Mouse (Mus musculus): ENCODE measurements around the gene Cntn2. TPM values are rescaled to one million over a fixed set of nuclear protein-coding genes. Genes with fewer than 3 reads are reported as not detected.

Cntn2 gene
- total and polyA plus RNA-seq, 2 experiments: under 0.01 to 0.48 TPM

DNA sequence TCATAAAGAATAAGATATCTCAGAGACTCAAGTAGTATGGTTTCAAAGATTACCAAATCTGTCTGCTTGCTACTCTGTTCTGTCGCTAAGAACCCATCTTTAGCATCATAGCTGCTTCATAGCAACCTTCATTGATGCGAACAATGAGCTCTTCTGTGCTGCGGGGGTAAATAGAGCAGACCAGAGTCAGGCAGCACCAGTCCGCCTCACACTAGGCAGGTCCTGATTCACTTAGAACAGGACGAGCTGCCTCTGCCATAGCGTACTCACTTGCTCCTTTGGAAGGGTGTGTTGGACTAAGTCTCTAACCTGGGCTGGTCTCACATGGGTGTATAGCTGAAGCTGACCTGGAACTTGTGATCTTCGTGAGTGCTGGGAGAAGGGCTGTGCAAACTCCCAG is 37.0 kb downstream of the Cntn2 start, which contains the start of gene Tmem81:
Gene Tmem81, plus strand, starts transcription at position 173 of the 400 bp plus-strand sequence.
- Histone ChIP-seq H3K27me3 (ENCODE audit: control insufficient read depth, insufficient read depth, low read length) (no peaks in the 10 kb centered on the region), H3K4me3 (ENCODE audit: insufficient read depth, low read depth, low read length) (no peak within 1 kb of the TSS), H3K4me1 (ENCODE audit: control insufficient read depth, insufficient read depth, low read length) (no peaks in the 10 kb centered on the region), H3K36me3 (ENCODE audit: control insufficient read depth, insufficient read depth, low read length) (peaks cover 48% of the 10 kb centered on the region), H3K27ac (replicated peaks; ENCODE audit: insufficient read depth, low read depth, low read length) (no peak within 1 kb of the TSS), H3K79me2 (ENCODE audit: control insufficient read depth, insufficient read depth, low read length) (no peaks in the 10 kb centered on the region), H3K9ac (ENCODE audit: low read depth, low read length) (no peak within 1 kb of the TSS)
- TF ChIP-seq POLR2A (IDR thresholded peaks at IDR 0.05; ENCODE audit: extremely low read depth, insufficient read depth, low read length) (no peak), CTCF (IDR thresholded peaks at IDR 0.05; ENCODE audit: low read depth, low read length) (no peak)
- no peak for DNase-seq (ENCODE audit: extremely low read depth, low read depth, low spot score)
- WGBS: 94% methylated on average over 7 of the region's 7 CpGs

DNA sequence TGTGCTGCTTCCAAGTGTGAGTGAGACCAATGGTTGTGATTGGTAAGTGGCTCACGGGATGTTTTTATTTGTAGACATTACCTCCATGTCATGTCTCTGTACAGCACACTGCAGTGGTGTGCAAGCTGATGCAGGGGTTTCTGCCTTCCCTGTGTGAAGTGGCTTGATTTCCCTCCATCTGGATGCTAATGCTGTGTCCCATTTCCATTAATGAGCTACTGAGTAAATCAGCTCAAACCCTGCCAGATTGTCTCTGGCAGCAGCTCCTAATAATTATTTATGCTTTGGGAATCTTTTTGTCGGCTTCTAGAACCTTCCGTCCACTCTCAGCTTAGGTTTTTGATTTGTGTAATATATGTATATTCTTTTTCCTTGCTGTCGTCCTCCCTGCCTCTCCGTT is 37.9 kb downstream of the Cntn2 start:
- TF ChIP-seq CTCF (IDR thresholded peaks at IDR 0.05; ENCODE audit: low read depth, low read length) (no peak), POLR2A (IDR thresholded peaks at IDR 0.05; ENCODE audit: extremely low read depth, insufficient read depth, low read length) (no peak)
- DNase-seq (ENCODE audit: extremely low read depth, low read depth, low spot score): no peak
- H3K79me2 ChIP-seq (ENCODE audit: control insufficient read depth, insufficient read depth, low read length): no peaks in the 10 kb centered on the region
- H3K4me1 ChIP-seq (ENCODE audit: control insufficient read depth, insufficient read depth, low read length): no peaks in the 10 kb centered on the region
- H3K27me3 ChIP-seq (ENCODE audit: control insufficient read depth, insufficient read depth, low read length): no peaks in the 10 kb centered on the region
- H3K9ac ChIP-seq (ENCODE audit: low read depth, low read length): no peak overlapping the region
- H3K27ac ChIP-seq (replicated peaks; ENCODE audit: insufficient read depth, low read depth, low read length): no peak overlapping the region
- 97% methylated on average over 5 of the region's 5 CpGs for WGBS
- H3K36me3 ChIP-seq (ENCODE audit: control insufficient read depth, insufficient read depth, low read length): peaks cover 56% of the 10 kb centered on the region
- H3K4me3 ChIP-seq (ENCODE audit: insufficient read depth, low read depth, low read length): no peak overlapping the region

DNA sequence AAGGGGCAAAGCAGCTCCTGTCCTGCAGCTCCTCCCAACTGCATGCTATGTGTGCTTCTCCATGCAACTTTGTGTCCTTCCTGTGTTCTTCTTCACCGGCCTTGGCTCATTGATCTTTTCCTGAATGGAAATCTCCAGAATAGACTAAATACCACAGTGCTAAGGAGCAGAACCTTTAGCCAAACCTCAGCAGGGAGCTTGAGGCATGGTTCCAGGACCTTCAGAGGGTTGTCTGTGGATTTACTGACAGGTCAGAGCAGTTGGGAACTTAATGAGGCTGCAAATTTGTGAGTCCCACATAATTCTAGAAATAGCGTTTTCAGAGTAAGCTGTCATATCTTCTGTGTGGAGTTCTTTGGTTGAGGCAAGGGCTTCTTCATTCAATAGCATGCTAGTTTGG is 42.5 kb downstream of the Cntn2 start:
- Histone ChIP-seq H3K27me3 (ENCODE audit: control insufficient read depth, insufficient read depth, low read length) (no peaks in the 10 kb centered on the region), H3K27ac (replicated peaks; ENCODE audit: insufficient read depth, low read depth, low read length) (no peak overlapping the region), H3K36me3 (ENCODE audit: control insufficient read depth, insufficient read depth, low read length) (peaks cover 75% of the 10 kb centered on the region), H3K4me1 (ENCODE audit: control insufficient read depth, insufficient read depth, low read length) (no peaks in the 10 kb centered on the region), H3K4me3 (ENCODE audit: insufficient read depth, low read depth, low read length) (no peak overlapping the region), H3K9ac (ENCODE audit: low read depth, low read length) (no peak overlapping the region), H3K79me2 (ENCODE audit: control insufficient read depth, insufficient read depth, low read length) (no peaks in the 10 kb centered on the region)
- TF ChIP-seq POLR2A (IDR thresholded peaks at IDR 0.05; ENCODE audit: extremely low read depth, insufficient read depth, low read length) (no peak), CTCF (IDR thresholded peaks at IDR 0.05; ENCODE audit: low read depth, low read length) (no peak)
- DNase-seq (ENCODE audit: extremely low read depth, low read depth, low spot score): no peak
- WGBS: 92% methylated on average over 2 of the region's 2 CpGs

DNA sequence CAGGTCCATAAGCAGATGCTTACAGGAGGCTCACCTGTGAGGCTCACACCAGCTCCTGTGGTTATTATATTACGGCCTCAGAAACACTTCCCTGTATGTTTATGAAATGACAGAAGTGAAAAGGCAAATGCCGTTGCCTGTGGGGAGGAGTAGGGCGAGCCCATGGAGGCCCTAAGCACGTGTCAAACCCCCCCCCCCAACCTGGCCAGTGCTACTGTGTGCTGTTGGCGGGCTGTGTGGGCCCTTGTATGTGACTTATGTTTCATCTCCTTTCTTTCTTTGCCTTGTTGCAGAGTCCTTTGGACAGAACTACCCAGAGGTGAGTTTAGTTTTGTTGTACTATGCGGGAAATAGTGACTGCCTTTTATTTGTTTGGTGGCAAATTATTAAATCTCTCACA is 59.3 kb downstream of the Cntn2 start:
- Histone ChIP-seq H3K27ac (replicated peaks; ENCODE audit: insufficient read depth, low read depth, low read length) (no peak overlapping the region), H3K36me3 (ENCODE audit: control insufficient read depth, insufficient read depth, low read length) (peaks cover 17% of the 10 kb centered on the region), H3K4me3 (ENCODE audit: insufficient read depth, low read depth, low read length) (no peak overlapping the region), H3K27me3 (ENCODE audit: control insufficient read depth, insufficient read depth, low read length) (no peaks in the 10 kb centered on the region), H3K9ac (ENCODE audit: low read depth, low read length) (no peak overlapping the region), H3K79me2 (ENCODE audit: control insufficient read depth, insufficient read depth, low read length) (peaks cover 13% of the 10 kb centered on the region; the same call in 1 of the 2 replicates), H3K4me1 (ENCODE audit: control insufficient read depth, insufficient read depth, low read length) (no peaks in the 10 kb centered on the region; the same call in 1 of the 2 replicates)
- TF ChIP-seq POLR2A (IDR thresholded peaks at IDR 0.05; ENCODE audit: extremely low read depth, insufficient read depth, low read length) (no peak), CTCF (IDR thresholded peaks at IDR 0.05; ENCODE audit: low read depth, low read length) (no peak)
- WGBS: 61% methylated on average over 6 of the region's 6 CpGs
- DNase-seq (ENCODE audit: extremely low read depth, low read depth, low spot score): no peak

DNA sequence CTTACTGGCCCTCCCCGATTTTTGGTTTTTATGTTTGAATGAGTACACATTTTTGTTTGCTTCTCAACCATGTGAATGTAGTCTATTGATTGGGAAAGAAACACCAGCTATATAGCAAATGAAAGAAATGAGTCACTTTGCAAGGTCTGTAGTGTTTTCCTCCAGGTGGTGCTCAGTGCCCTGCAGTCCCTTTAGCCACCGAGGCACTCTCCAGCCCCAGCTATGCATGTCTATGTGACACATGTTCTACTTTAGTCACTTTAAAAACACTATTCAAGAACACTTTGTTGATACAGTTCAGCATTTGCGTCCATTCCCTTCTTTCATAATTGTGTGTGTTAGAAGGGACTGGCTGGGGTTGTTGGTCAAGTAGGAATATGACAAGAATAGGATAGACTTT is 59.8 kb downstream of the Cntn2 start:
- Histone ChIP-seq H3K4me1 (ENCODE audit: control insufficient read depth, insufficient read depth, low read length) (peaks cover 3% of the 10 kb centered on the region; the same call in 1 of the 2 replicates), H3K36me3 (ENCODE audit: control insufficient read depth, insufficient read depth, low read length) (peaks cover 14% of the 10 kb centered on the region), H3K27ac (replicated peaks; ENCODE audit: insufficient read depth, low read depth, low read length) (no peak overlapping the region), H3K27me3 (ENCODE audit: control insufficient read depth, insufficient read depth, low read length) (no peaks in the 10 kb centered on the region), H3K79me2 (ENCODE audit: control insufficient read depth, insufficient read depth, low read length) (peaks cover 16% of the 10 kb centered on the region; the same call in 1 of the 2 replicates), H3K4me3 (ENCODE audit: insufficient read depth, low read depth, low read length) (no peak overlapping the region), H3K9ac (ENCODE audit: low read depth, low read length) (no peak overlapping the region)
- no peak for DNase-seq (ENCODE audit: extremely low read depth, low read depth, low spot score)
- WGBS: 37% methylated on average over 3 of the region's 3 CpGs
- no peak for TF ChIP-seq POLR2A (IDR thresholded peaks at IDR 0.05; ENCODE audit: extremely low read depth, insufficient read depth, low read length)
- TF ChIP-seq CTCF (IDR thresholded peaks at IDR 0.05; ENCODE audit: low read depth, low read length): no peak

DNA sequence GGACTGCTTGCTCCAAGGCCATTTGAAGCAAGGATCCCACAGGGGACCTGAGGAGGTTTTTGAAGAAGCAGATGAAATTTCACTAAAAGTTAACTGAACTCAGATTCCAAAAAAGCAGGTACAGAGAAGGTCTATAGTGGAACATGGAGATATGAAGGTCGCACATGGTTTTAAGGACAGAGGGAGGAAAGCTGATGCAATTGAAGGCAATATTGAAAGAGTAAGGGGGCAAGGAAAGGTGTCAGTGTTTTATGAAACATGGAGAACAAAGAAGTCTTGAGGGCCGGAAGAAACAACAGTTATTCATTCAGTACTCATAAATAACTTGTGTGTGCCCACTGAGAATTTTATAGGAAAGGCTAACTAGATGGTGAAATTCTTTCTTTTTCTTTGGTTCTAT is 61.4 kb downstream of the Cntn2 start:
- peaks cover 8% of the 10 kb centered on the region for H3K4me1 ChIP-seq (ENCODE audit: control insufficient read depth, insufficient read depth, low read length)
- no peak overlapping the region for H3K4me3 ChIP-seq (ENCODE audit: insufficient read depth, low read depth, low read length)
- peaks cover 26% of the 10 kb centered on the region for H3K79me2 ChIP-seq (ENCODE audit: control insufficient read depth, insufficient read depth, low read length)
- H3K27ac ChIP-seq (replicated peaks; ENCODE audit: insufficient read depth, low read depth, low read length): no peak overlapping the region
- TF ChIP-seq POLR2A (IDR thresholded peaks at IDR 0.05; ENCODE audit: extremely low read depth, insufficient read depth, low read length) (no peak), CTCF (IDR thresholded peaks at IDR 0.05; ENCODE audit: low read depth, low read length) (no peak)
- peaks cover 9% of the 10 kb centered on the region for H3K36me3 ChIP-seq (ENCODE audit: control insufficient read depth, insufficient read depth, low read length)
- H3K27me3 ChIP-seq (ENCODE audit: control insufficient read depth, insufficient read depth, low read length): no peaks in the 10 kb centered on the region
- 98% methylated on average over 2 of the region's 2 CpGs for WGBS
- DNase-seq (ENCODE audit: extremely low read depth, low read depth, low spot score): no peak
- no peak overlapping the region for H3K9ac ChIP-seq (ENCODE audit: low read depth, low read length)
